Mouse (Mus musculus): ENCODE measurements around the gene Cep112. TPM values are rescaled to one million over a fixed set of nuclear protein-coding genes. Genes with fewer than 3 reads are reported as not detected.

Cep112 gene
- polyA plus RNA-seq, 1 experiment = 0.34 TPM

- 64% methylated on average over 4 of the region's 4 CpGs for WGBS
These were observed 128.1 kb downstream of the Cep112 start for GRCm38 (mm10) chr11:108552997-108553622.

DNA sequence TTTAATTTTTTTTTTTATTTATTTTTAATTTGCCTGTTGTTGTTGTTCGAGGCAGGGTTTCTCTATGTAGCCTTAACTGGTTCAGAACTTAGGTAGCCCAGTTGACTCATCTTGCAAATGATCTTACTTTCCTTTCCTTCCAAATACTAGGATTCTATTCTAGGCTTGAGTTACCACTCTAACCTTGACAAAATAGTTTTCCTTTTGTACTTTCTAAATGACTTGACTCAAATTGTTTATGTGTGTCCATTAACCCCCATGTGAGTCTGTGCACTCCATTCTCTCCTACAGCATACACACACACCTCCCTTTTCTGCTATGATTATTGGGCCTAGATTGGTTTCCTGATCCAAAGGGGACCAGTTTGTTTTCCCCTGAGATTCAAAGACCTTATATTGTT is 128.9 kb downstream of the Cep112 start:
- Histone ChIP-seq H3K4me3 (ENCODE audit: insufficient read depth, low read depth, low read length) (no peak overlapping the region), H3K27me3 (replicated peaks; ENCODE audit: control insufficient read depth, insufficient read depth, low read length) (no peaks in the 10 kb centered on the region), H3K27ac (ENCODE audit: insufficient read depth, low read depth, low read length) (no peak overlapping the region), H3K36me3 (ENCODE audit: control insufficient read depth, insufficient read depth, low read length) (no peaks in the 10 kb centered on the region), H3K4me1 (ENCODE audit: control insufficient read depth, insufficient read depth, low read length) (no peaks in the 10 kb centered on the region)
- WGBS = 98% methylated on average over 1 of the region's 1 CpGs
- no peak for DNase-seq
- TF ChIP-seq POLR2A (IDR thresholded peaks at IDR 0.05; ENCODE audit: low read depth, low read length) (no peak), CTCF (conservative IDR thresholded peaks at IDR 0.05; ENCODE audit: insufficient read depth, insufficient read length, low read depth, low read length) (no peak)

More at GRCm38 (mm10) chr11:108552997-108553622, 128.1 kb downstream of the Cep112 start:
- Histone ChIP-seq H3K27me3 (replicated peaks; ENCODE audit: control insufficient read depth, insufficient read depth, low read length) (no peaks in the 10 kb centered on the region), H3K27ac (ENCODE audit: insufficient read depth, low read depth, low read length) (no peak overlapping the region), H3K4me1 (ENCODE audit: control insufficient read depth, insufficient read depth, low read length) (no peaks in the 10 kb centered on the region), H3K4me3 (ENCODE audit: insufficient read depth, low read depth, low read length) (no peak overlapping the region), H3K36me3 (ENCODE audit: control insufficient read depth, insufficient read depth, low read length) (no peaks in the 10 kb centered on the region)
- no peak for DNase-seq
- TF ChIP-seq CTCF (conservative IDR thresholded peaks at IDR 0.05; ENCODE audit: insufficient read depth, insufficient read length, low read depth, low read length) (no peak), POLR2A (IDR thresholded peaks at IDR 0.05; ENCODE audit: low read depth, low read length) (no peak)

DNA sequence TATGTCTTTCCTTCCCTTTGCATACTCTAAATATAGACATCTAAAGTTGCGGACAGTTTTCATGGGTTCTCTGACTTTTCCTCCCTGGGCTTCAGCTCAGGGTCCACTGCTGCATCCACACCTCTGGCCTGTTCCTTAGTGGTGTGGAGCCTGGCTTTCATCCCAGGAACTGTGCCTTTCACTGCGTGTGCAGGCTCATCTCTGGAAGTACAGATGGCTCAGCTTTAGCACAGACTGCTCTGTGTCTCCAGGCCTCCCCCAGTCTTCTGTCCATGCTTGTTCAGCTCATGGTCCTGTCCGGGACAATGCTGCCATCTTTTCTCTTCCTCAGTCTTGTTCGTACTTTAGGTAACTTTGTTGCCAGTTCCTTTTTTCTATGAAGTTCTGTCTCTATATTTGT is 133.6 kb downstream of the Cep112 start:
- no peak for DNase-seq
- TF ChIP-seq POLR2A (IDR thresholded peaks at IDR 0.05; ENCODE audit: low read depth, low read length) (no peak), CTCF (conservative IDR thresholded peaks at IDR 0.05; ENCODE audit: insufficient read depth, insufficient read length, low read depth, low read length) (no peak)
- H3K4me3 ChIP-seq (ENCODE audit: insufficient read depth, low read depth, low read length) = no peak overlapping the region
- no peaks in the 10 kb centered on the region for H3K27me3 ChIP-seq (replicated peaks; ENCODE audit: control insufficient read depth, insufficient read depth, low read length)
- no peak overlapping the region for H3K27ac ChIP-seq (ENCODE audit: insufficient read depth, low read depth, low read length)
- WGBS = 93% methylated on average over 4 of the region's 4 CpGs
- H3K36me3 ChIP-seq (ENCODE audit: control insufficient read depth, insufficient read depth, low read length) = no peaks in the 10 kb centered on the region
- H3K4me1 ChIP-seq (ENCODE audit: control insufficient read depth, insufficient read depth, low read length) = no peaks in the 10 kb centered on the region

GRCm38 (mm10) chr11:108559506-108559905 is 134.5 kb downstream of the Cep112 start:
- Histone ChIP-seq H3K4me3 (ENCODE audit: insufficient read depth, low read depth, low read length) (no peak overlapping the region), H3K27me3 (replicated peaks; ENCODE audit: control insufficient read depth, insufficient read depth, low read length) (no peaks in the 10 kb centered on the region), H3K4me1 (ENCODE audit: control insufficient read depth, insufficient read depth, low read length) (no peaks in the 10 kb centered on the region), H3K36me3 (ENCODE audit: control insufficient read depth, insufficient read depth, low read length) (no peaks in the 10 kb centered on the region), H3K27ac (ENCODE audit: insufficient read depth, low read depth, low read length) (no peak overlapping the region)
- no peak for TF ChIP-seq CTCF (conservative IDR thresholded peaks at IDR 0.05; ENCODE audit: insufficient read depth, insufficient read length, low read depth, low read length)
- TF ChIP-seq POLR2A (IDR thresholded peaks at IDR 0.05; ENCODE audit: low read depth, low read length) = no peak
- DNase-seq = no peak

GRCm38 (mm10) chr11:108562076-108562475 is 137.1 kb downstream of the Cep112 start:
- Histone ChIP-seq H3K27ac (ENCODE audit: insufficient read depth, low read depth, low read length) (no peak overlapping the region), H3K4me1 (ENCODE audit: control insufficient read depth, insufficient read depth, low read length) (no peaks in the 10 kb centered on the region), H3K27me3 (replicated peaks; ENCODE audit: control insufficient read depth, insufficient read depth, low read length) (no peaks in the 10 kb centered on the region), H3K36me3 (ENCODE audit: control insufficient read depth, insufficient read depth, low read length) (no peaks in the 10 kb centered on the region), H3K4me3 (ENCODE audit: insufficient read depth, low read depth, low read length) (no peak overlapping the region)
- 53% methylated on average over 5 of the region's 5 CpGs for WGBS
- DNase-seq = no peak
- TF ChIP-seq CTCF (conservative IDR thresholded peaks at IDR 0.05; ENCODE audit: insufficient read depth, insufficient read length, low read depth, low read length) = no peak
- TF ChIP-seq POLR2A (IDR thresholded peaks at IDR 0.05; ENCODE audit: low read depth, low read length) = no peak

GRCm38 (mm10) chr11:108586551-108587184 is 161.7 kb downstream of the Cep112 start:
- Histone ChIP-seq H3K36me3 (ENCODE audit: control insufficient read depth, insufficient read depth, low read length) (no peaks in the 10 kb centered on the region), H3K4me3 (ENCODE audit: insufficient read depth, low read depth, low read length) (no peak overlapping the region), H3K4me1 (ENCODE audit: control insufficient read depth, insufficient read depth, low read length) (no peaks in the 10 kb centered on the region), H3K27me3 (replicated peaks; ENCODE audit: control insufficient read depth, insufficient read depth, low read length) (no peaks in the 10 kb centered on the region), H3K27ac (ENCODE audit: insufficient read depth, low read depth, low read length) (no peak overlapping the region)
- DNase-seq = no peak
- TF ChIP-seq CTCF (conservative IDR thresholded peaks at IDR 0.05; ENCODE audit: insufficient read depth, insufficient read length, low read depth, low read length) (no peak), POLR2A (IDR thresholded peaks at IDR 0.05; ENCODE audit: low read depth, low read length) (no peak)
- 62% methylated on average over 7 of the region's 7 CpGs for WGBS

DNA sequence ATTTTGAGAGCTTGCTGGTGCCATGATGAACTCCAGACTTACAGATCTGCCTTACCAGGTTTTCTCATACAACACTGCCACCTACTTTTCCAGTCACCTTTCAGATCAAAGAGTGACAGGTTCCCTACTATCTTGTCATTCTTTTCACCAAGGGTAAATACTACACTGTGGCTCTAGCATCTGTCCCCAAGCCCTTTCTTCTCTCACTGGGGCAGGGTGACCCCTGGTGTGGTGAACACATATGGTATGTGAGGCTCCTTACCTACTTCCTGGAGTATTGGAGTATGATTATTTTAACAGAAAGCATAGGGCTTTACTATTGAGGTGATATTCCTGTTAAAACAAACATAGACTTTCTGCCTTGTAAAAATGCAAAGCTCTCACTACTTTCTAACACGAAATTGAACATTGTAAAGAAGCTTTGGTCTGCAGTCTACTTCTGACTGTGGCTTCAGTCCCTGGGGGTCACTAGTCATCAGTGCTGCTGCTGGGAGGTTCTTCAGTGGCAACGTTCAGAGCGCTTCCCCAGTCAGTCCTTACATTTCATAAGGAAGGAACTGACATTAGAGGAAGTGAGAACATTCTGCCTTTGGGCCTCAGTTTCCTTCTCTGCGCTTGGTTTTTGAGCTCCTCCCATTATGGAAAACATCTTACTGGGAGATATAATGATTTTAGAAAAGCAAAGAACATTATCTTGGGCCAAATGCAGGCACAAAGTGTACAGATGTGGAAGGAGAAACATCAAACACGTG is 168.4 kb downstream of the Cep112 start:
- no peak for DNase-seq
- TF ChIP-seq CTCF (conservative IDR thresholded peaks at IDR 0.05; ENCODE audit: insufficient read depth, insufficient read length, low read depth, low read length) = no peak
- no peak for TF ChIP-seq POLR2A (IDR thresholded peaks at IDR 0.05; ENCODE audit: low read depth, low read length)
- no peaks in the 10 kb centered on the region for H3K4me1 ChIP-seq (ENCODE audit: control insufficient read depth, insufficient read depth, low read length)
- WGBS = 63% methylated on average over 5 of the region's 5 CpGs
- no peaks in the 10 kb centered on the region for H3K27me3 ChIP-seq (replicated peaks; ENCODE audit: control insufficient read depth, insufficient read depth, low read length)
- no peaks in the 10 kb centered on the region for H3K36me3 ChIP-seq (ENCODE audit: control insufficient read depth, insufficient read depth, low read length)
- H3K4me3 ChIP-seq (ENCODE audit: insufficient read depth, low read depth, low read length) = no peak overlapping the region
- H3K27ac ChIP-seq (ENCODE audit: insufficient read depth, low read depth, low read length) = no peak overlapping the region

Measured in kidney, adult 2 months (tissue).